Mouse (Mus musculus): ENCODE measurements around the gene Zfhx3. TPM values are rescaled to one million over a fixed set of nuclear protein-coding genes. Genes with fewer than 3 reads are reported as not detected.
A peak's percentile ranks its signal among the peaks of the same experiment; 100 is the strongest.

Zfhx3 gene
- total RNA-seq, 2 experiments from 2014 or later: 4.3 to 4.6 TPM

- DNase-seq (ENCODE audit: low spot score in 2 of 2): no peak
- Histone ChIP-seq H3K4me3 (no peak overlapping the region), H3K27ac (no peak overlapping the region)
- no peak for TF ChIP-seq CTCF (conservative IDR thresholded peaks at IDR 0.05)
Measured at GRCm38 (mm10) chr8:108729667-108730329, 787.4 kb downstream of the Zfhx3 start.

DNA sequence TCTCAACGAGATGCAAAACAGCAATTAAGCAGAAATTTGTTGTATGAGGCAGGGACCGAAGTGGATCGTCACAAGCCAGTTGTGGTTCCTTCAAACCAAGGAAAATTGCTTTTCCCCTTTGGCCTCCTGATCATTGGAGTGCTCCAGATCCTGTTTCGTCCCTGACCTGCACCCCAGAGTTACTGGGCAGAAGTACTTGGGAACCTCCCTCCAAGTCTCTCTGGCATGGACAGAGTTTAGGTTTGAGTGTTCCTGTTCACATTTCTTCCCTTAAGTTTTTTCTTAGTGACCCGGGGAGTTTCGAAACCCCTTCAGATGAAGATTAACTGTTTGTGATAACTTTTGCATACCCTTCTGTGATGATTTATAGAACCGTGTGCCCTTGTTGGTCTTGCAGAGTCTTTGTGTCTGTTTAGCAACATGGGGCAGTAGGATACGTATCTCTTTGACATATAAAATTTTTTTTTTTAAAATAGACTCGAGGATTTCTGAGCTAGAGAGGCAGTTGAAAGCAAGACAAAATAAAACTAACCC, 788.5 kb downstream of the Zfhx3 start:
- Histone ChIP-seq H3K27ac (no peak overlapping the region), H3K4me3 (no peak overlapping the region)
- TF ChIP-seq CTCF (conservative IDR thresholded peaks at IDR 0.05): no peak
- DNase-seq (ENCODE audit: low spot score in 2 of 2): no peak

GRCm38 (mm10) chr8:108732500-108732899, 790.1 kb downstream of the Zfhx3 start:
- DNase-seq (ENCODE audit: low spot score in 2 of 2): no peak
- Histone ChIP-seq H3K27ac (no peak overlapping the region), H3K4me3 (no peak overlapping the region)
- TF ChIP-seq CTCF (conservative IDR thresholded peaks at IDR 0.05): no peak

GRCm38 (mm10) chr8:108733385-108733784, 790.9 kb downstream of the Zfhx3 start:
- no peak overlapping the region for H3K4me3 ChIP-seq
- no peak for TF ChIP-seq CTCF (conservative IDR thresholded peaks at IDR 0.05)
- H3K27ac ChIP-seq: no peak overlapping the region
- DNase-seq (ENCODE audit: low spot score in 2 of 2): no peak

DNA sequence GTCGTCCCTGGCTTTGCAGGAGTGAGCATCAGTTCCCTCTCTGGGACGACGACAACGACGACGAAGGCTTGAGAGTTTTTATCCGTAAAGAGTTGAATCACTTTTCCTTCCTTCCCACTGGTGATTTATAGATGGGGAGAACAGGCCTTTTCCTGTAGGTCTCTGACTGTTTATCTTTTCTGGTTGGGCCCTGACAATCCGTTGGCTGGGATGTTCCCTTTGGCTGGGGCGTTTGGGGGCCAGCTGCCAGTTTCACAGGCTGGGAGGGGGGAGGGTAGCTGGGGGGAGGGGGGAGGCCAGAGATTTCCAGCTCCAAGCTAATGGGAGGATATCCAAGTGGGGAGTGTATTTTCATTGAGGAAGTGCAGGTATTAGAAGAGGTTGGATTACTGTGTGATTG, 794.0 kb downstream of the Zfhx3 start:
- H3K27ac ChIP-seq: no peak overlapping the region
- TF ChIP-seq CTCF (conservative IDR thresholded peaks at IDR 0.05): no peak
- no peak for DNase-seq (ENCODE audit: low spot score in 2 of 2)
- no peak overlapping the region for H3K4me3 ChIP-seq

DNA sequence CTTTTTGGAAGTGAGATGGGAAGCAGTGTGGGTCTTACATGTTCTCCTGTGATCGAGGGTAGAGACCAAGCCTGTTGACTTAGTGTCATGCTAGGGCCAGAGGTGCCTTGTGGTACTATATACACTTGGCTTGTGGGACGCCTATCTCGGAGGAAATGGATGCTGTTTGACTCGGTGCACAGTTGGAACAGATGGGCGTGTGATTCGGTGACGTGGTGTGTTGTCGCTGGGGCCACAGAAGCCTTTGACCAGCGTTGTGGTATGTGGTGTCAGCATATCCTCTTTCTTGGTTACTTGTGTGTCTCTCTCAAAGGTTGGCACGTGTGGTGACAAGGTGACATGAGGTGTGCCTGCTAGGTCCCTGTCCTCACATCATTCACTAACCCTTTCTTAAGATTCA, 795.7 kb downstream of the Zfhx3 start:
- H3K4me3 ChIP-seq: no peak overlapping the region
- no peak for TF ChIP-seq CTCF (conservative IDR thresholded peaks at IDR 0.05)
- no peak for DNase-seq (ENCODE audit: low spot score in 2 of 2)
- H3K27ac ChIP-seq: no peak overlapping the region

- no peak overlapping the region for H3K27ac ChIP-seq
- DNase-seq (ENCODE audit: low spot score in 2 of 2): no peak
- H3K4me3 ChIP-seq: no peak overlapping the region
- no peak for TF ChIP-seq CTCF (conservative IDR thresholded peaks at IDR 0.05)
Measured at GRCm38 (mm10) chr8:108739517-108739916, 797.1 kb downstream of the Zfhx3 start.

DNA sequence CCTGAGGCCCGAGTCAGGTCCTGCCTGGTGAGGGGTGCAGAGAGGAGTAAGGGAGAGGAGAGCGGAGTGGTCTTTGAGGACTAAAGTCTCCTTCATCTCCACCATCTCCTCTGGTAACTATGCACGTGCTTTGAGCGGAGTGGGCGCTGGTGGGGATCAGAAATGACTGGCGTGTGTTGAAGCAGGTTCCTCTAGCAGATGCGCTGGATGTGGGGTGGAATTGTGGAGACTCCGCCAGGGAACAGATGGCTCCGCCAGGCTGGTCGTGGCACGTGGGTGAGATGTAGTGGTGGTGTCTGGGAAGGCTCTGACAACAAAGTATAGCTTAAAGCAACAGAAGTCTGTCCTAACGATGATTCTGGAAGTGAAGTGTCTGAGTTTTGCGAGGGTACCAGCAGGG, 798.0 kb downstream of the Zfhx3 start:
- DNase-seq (ENCODE audit: low spot score in 2 of 2): peak; percentile 86 to 87
- Histone ChIP-seq H3K4me3 (no peak overlapping the region), H3K27ac (no peak overlapping the region)
- TF ChIP-seq CTCF (conservative IDR thresholded peaks at IDR 0.05): no peak

DNA sequence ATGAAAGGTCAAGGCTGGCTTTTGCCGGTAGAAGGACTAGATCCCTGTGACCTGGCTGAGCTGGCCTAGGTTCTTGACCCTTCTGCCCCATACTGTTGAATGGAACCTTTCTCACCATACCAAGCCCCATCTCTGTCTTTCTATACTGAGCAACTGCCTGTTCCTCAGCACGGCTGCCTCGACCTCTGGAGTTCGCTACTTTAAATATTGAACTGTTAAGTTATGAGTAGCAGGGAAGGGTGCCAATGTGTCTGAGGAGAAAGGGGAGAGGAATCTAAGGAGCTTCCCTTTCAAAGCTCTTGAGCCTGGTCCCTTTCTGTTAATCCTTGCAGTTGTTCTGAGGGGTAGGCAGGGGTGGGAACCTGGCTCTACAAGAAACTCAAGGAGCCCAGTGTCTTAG, 799.2 kb downstream of the Zfhx3 start:
- no peak overlapping the region for H3K27ac ChIP-seq
- DNase-seq (ENCODE audit: low spot score in 2 of 2): no peak
- no peak overlapping the region for H3K4me3 ChIP-seq
- no peak for TF ChIP-seq CTCF (conservative IDR thresholded peaks at IDR 0.05)

DNA sequence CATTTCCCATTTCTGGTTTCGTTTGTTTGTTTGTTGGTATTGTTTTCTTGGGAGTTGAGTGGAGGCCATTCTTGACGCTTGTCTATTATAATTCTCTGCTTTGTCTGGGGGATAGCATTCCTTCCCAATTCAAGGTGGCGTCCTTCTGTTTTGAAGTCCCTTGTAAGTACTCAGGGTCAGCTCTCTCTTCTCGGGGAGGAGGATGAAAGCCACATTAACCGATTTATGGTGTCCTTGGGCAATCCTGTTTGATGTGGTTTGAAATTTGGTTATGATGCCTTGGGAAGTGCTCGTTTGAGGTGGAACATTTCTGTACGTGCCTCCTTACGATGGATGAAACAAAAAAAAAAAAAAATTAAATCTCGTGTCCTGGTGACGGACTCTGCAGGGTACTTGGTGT, 800.0 kb downstream of the Zfhx3 start:
- no peak for TF ChIP-seq CTCF (conservative IDR thresholded peaks at IDR 0.05)
- no peak for DNase-seq (ENCODE audit: low spot score in 2 of 2)
- no peak overlapping the region for H3K4me3 ChIP-seq
- no peak overlapping the region for H3K27ac ChIP-seq

GRCm38 (mm10) chr8:108743238-108743637, 800.8 kb downstream of the Zfhx3 start:
- DNase-seq (ENCODE audit: low spot score in 2 of 2): no peak
- Histone ChIP-seq H3K27ac (no peak overlapping the region), H3K4me3 (no peak overlapping the region)
- TF ChIP-seq CTCF (conservative IDR thresholded peaks at IDR 0.05): no peak

GRCm38 (mm10) chr8:108745551-108745950, 803.1 kb downstream of the Zfhx3 start:
- Histone ChIP-seq H3K27ac (no peak overlapping the region), H3K4me3 (no peak overlapping the region)
- no peak for DNase-seq (ENCODE audit: low spot score in 2 of 2)
- TF ChIP-seq CTCF (conservative IDR thresholded peaks at IDR 0.05): no peak

DNA sequence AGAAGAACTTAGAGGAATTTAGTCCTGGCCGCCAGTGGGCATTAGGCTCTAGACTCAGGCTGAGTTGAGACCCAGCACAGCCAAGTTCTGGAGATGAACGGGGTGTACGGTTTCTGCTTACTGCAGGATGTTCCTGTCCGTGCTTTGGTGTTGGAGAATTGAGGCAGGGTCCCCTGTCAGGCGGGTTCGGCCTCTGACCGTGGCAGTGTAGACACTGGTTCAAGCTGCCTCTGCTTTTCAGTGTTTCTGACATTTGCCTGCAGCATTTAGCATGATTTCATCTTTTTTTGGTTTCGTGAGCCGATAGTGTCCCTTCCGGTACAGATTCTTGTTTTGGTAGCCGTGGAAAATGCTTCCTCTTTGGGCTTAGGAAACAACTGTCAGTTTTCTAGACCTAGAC, 805.7 kb downstream of the Zfhx3 start:
- TF ChIP-seq CTCF (conservative IDR thresholded peaks at IDR 0.05): no peak
- H3K4me3 ChIP-seq: no peak overlapping the region
- no peak overlapping the region for H3K27ac ChIP-seq
- DNase-seq (ENCODE audit: low spot score in 2 of 2): no peak

- DNase-seq (ENCODE audit: low spot score in 2 of 2): peak in 1 of 2 experiments; percentile 22
- no peak for TF ChIP-seq CTCF (conservative IDR thresholded peaks at IDR 0.05)
- Histone ChIP-seq H3K27ac (no peak overlapping the region; the same call in 1 of the 2 replicates), H3K4me3 (no peak overlapping the region)
Measured at GRCm38 (mm10) chr8:108748851-108749376, 806.5 kb downstream of the Zfhx3 start.

Measured in layer of hippocampus, adult 2 months (tissue).